Mouse (Mus musculus) bone marrow macrophage, adult 2 months (primary cell): ENCODE results near the gene Armh4. TPM values are rescaled to one million over a fixed set of nuclear protein-coding genes. Genes with fewer than 3 reads are reported as not detected.
"Not testable (repeated sequence)": the region's sequence is repeated elsewhere in the genome, so short reads cannot be mapped to it uniquely, and the experiment has no call there.

Source experiments
- H3K27ac ChIP-seq: 2 replicates; pipeline ENCODE4 v1.5.1; 2012; ENCODE audit warnings: low read depth, low read length; ENCODE audit not compliant: insufficient read depth
- H3K4me1 ChIP-seq: 2 replicates; pipeline ENCODE4 v1.6.1; 2012; ENCODE audit warnings: low read length; ENCODE audit not compliant: control insufficient read depth, insufficient read depth
- H3K4me3 ChIP-seq: 2 replicates; pipeline ENCODE4 v1.5.1; 2012; ENCODE audit warnings: mild to moderate bottlenecking, low read length, moderate library complexity; ENCODE audit not compliant: insufficient read depth
- CTCF ChIP-seq: IDR thresholded peaks from 2 replicates; pipeline ENCODE4 v1.5.1; 2012; ENCODE audit warnings: low read depth, mild to moderate bottlenecking, low read length, moderate library complexity
- POLR2A ChIP-seq: IDR thresholded peaks from 2 replicates; pipeline ENCODE4 v1.6.1; 2012; ENCODE audit warnings: mild to moderate bottlenecking, low read depth, low read length, borderline replicate concordance
- polyA plus RNA-seq: library from polyadenylated mRNA; stranded (reverse); fragments of >200 nt; gene quantifications from 2 replicates; pipeline ENCODE4 v1.2.4, GENCODE M21; 2012; ENCODE audit not compliant: missing spikeins, insufficient read depth, insufficient read length

Armh4 gene
- not detected in 2 replicates for polyA plus RNA-seq

DNA sequence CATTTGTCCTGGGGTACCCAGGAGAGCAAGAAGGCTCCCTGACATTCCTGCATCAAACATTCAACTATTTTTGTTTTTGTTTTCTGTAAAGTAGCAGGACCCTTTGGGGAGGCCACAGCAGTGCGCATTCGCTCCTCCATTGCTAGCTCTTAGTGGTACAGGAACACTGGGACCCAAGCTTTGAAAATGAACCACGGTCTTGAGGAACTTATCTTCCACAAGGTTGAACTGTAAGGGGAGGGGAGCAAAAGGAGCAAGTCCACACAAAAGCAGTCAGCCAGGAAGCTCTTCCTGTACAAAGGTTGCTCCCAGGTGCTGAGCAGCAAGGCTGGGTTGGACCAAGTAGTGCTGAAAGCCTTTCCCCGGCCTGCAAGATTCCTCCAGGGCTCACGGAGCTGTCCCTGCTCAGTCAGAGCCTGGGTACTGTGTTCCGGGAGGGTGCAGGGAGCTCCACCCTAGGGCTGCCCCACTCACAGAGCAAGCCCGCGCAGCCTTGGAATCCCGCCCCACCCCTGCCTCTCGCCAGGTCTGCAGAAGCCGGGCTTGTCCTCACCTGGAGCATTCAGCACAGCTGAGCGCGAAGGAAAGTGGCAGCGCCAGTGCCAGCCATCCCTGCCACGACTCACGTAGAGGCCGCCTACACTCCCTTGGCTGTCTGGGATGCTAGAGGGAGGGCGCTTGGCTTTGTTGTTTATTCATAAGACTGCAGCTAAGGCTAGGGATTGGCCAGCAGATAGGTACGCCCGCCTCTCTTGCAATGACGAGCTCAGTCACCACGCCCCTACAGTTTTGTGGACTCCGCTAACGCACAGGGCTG lies at the start of gene Armh4:
Armh4 (minus strand) TSS at position 669 of the 817 bp plus-strand sequence.
- Histone ChIP-seq H3K27ac (no peak within 1 kb of the TSS), H3K4me1 (no peaks in the 10 kb centered on the region), H3K4me3 (no peak within 1 kb of the TSS)
- TF ChIP-seq CTCF, result no peak
- no peak for TF ChIP-seq POLR2A

GRCm38 (mm10) chr14:49829192-49830171 lies 46.3 kb upstream of the Armh4 start:
- no peak overlapping the region for H3K4me3 ChIP-seq
- H3K4me1 ChIP-seq, result no peaks in the 10 kb centered on the region
- no peak overlapping the region for H3K27ac ChIP-seq
- TF ChIP-seq POLR2A (no peak), CTCF (no peak)

DNA sequence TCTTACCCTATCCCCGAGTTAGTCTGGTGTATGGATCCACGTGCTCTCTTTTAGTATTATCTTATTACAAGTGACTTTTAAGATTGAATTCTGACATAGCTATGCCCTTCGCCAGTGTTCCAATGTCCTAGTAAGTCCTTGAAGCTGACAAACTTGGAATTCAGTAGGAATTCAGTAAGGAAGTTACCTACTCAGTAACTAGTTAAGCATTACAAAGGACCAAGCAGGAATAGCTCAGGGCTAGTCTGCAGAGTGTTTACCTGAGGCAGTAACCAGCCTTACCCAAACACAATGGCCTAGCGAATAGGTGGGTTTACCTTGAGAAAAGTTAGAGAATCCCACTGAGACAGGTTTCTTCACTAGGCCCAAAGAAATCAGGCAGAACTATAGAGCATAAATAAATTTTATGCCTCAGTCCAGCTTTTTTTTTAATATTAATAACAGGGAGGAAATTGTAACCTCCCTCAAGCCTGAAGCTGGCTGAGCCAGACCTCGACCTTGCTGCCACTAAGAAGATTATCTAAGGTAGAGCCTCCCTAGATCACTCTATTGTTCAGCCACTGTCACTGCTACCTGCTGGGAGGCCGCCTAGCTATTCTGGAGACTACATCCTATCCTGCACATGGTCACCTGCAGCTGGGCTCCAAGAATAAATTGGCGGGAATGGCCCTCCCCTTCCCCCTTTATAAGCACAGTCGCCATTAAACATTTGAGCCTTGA lies 36.7 kb upstream of the Armh4 start:
- not testable (repeated sequence) for H3K27ac ChIP-seq, H3K4me3 ChIP-seq, H3K4me1 ChIP-seq

DNA sequence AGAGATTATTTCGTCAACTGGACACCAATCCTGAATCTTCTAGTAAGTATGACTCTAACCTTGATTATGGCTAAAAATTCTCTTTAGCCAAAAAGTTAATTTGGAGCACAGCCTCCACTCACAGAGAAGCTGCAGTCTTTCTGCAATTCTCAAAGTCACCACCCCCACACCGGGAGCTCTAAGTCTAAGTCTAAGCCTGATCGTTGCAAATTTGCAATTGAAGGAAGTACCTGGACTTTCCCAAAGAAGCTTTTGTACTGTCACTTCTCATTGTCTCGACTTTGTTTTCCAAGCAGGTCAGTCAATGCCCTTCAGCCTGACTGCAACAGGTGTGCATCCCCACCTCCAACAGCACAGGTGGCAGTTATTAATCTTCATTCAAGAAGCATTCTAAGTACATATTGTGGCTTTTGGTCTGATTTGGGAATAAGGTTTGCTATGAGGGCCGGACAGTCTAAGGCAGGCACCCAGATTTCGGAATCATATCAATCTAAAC lies 35.6 kb upstream of the Armh4 start:
- H3K27ac ChIP-seq, H3K4me1 ChIP-seq, H3K4me3 ChIP-seq: not testable (repeated sequence)

- not testable (repeated sequence) for H3K4me3 ChIP-seq, H3K4me1 ChIP-seq, H3K27ac ChIP-seq
These were observed 29.8 kb upstream of the Armh4 start for GRCm38 (mm10) chr14:49812966-49813365.

DNA sequence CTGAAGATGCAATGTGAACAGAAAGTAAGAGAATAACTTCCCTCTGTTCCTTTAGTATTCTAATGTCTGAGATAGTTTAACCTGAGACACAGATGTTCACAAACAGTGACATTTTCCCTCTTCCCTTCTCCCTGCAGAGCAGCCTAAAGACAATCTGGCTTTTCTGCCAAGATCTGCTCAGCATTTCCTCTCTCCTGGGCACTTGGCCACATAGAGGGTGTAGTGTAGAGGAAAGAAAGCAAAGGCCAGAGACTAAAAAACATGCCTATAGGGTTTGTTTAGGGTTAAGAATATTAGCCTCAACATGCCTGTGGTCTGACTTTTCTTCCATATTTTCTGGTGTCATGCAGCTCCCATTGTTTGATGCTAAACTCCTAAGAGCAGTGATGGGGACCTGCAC lies 21.9 kb upstream of the Armh4 start:
- not testable (repeated sequence) for H3K27ac ChIP-seq, H3K4me1 ChIP-seq, H3K4me3 ChIP-seq

DNA sequence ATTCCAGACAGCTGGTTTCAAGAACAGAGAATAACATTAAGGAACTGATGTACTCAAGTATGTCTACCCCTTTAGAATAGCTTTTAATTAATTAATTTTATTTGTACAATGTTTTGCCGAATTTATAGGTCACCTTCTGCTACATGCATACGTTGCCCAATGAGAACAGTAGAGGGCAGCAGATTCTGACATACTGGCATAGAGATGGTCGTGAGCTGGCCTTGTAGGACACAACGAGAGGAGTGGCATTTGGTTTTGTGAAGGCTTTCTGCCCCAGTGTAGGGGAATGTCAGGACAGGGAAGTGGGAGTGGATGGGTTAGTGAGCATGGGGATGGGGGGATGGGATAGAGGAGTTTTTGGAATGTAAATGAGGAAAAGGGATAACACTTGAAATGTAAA lies 18.3 kb upstream of the Armh4 start:
- Histone ChIP-seq H3K27ac (no peak overlapping the region), H3K4me3 (no peak overlapping the region), H3K4me1 (no peaks in the 10 kb centered on the region)
- TF ChIP-seq POLR2A (no peak), CTCF (no peak)

DNA sequence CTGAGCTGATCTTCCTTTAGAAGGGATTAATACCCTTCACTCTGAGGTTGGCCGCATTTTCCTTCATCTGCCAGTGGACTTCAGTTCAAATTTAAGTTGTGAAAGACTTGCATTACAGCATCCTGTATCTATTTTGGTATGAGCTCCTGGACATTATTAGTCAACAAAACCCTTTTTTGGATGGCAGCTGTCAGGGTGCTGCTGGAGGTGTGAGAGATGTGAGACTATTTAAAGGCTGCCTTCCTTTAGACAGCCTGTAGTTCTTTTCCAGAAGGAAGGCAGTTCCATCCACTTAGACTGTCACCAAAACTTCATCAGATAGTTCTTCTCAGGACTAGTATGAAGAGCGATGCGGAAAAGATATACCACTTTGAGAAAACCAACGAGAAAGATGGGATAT lies 10.8 kb upstream of the Armh4 start:
- Histone ChIP-seq H3K4me1 (no peaks in the 10 kb centered on the region), H3K27ac (no peak overlapping the region), H3K4me3 (no peak overlapping the region)
- TF ChIP-seq POLR2A, result no peak
- no peak for TF ChIP-seq CTCF

DNA sequence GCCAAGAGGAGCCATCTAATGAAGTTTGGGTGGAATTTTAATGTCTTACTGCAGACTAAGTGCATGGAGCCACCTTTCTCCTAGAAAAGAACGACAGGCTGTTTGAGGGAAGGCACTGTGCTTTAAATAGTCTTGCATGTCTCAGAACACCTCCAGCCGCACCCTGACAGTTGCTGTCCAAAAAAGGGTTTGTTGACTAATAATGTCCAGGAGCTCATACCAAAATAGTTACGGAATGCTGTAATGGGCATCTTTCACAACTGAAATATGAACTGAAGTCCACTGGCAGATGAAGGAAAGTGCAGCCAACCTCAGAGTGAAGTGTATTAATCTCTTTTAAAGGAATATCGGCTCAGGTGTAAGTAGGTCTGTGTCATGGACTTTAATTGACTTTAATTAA lies 7.4 kb upstream of the Armh4 start:
- Histone ChIP-seq H3K4me3 (no peak overlapping the region), H3K27ac (no peak overlapping the region), H3K4me1 (no peaks in the 10 kb centered on the region)
- TF ChIP-seq CTCF, result no peak
- no peak for TF ChIP-seq POLR2A

GRCm38 (mm10) chr14:49785793-49786192 lies 2.6 kb upstream of the Armh4 start:
- no peaks in the 10 kb centered on the region for H3K4me1 ChIP-seq
- TF ChIP-seq POLR2A, result no peak
- no peak for TF ChIP-seq CTCF
- H3K4me3 ChIP-seq, result no peak overlapping the region
- H3K27ac ChIP-seq, result no peak overlapping the region
